Mouse (Mus musculus): ENCODE results near the gene Shoc2. TPM values are rescaled to one million over a fixed set of nuclear protein-coding genes. Genes with fewer than 3 reads are reported as not detected.

The Shoc2 gene
- total RNA-seq, 2 experiments from 2014 or later, result 40.3 to 48.7 TPM

GRCm38 (mm10) chr19:54076362-54077349 is 132.6 kb downstream of the Shoc2 start:
- no peak for DNase-seq (ENCODE audit: low spot score in 2 of 2)

- DNase-seq (ENCODE audit: low spot score in 2 of 2), result no peak
Measured at GRCm38 (mm10) chr19:54081303-54081702, 137.2 kb downstream of the Shoc2 start.

GRCm38 (mm10) chr19:54081716-54082165 is 137.6 kb downstream of the Shoc2 start:
- DNase-seq (ENCODE audit: low spot score in 2 of 2), result no peak

Other genes starting within 250 kb of the Shoc2 start
- 10 to 100 TPM; 69.6 to 91.1 TPM for gene Pdcd4, start 52.1 kb upstream of the Shoc2 start, total RNA-seq (2021)
- gene Bbip1, start 321 bp downstream of the Shoc2 start, total RNA-seq (2021), result 10 to 100 TPM; 21.0 to 27.3 TPM
- gene Adra2a, start 99.8 kb downstream of the Shoc2 start, total RNA-seq (2021), result under 1 TPM; 0.33 to 0.38 TPM

Measured in adrenal gland, adult 18-20 months (tissue).